Mouse (Mus musculus) MEL (cell line): ENCODE results near the gene Gm10135. TPM values are rescaled to one million over a fixed set of nuclear protein-coding genes. Genes with fewer than 3 reads are reported as not detected.
"Not testable (repeated sequence)": the region's sequence is repeated elsewhere in the genome, so short reads cannot be mapped to it uniquely, and the experiment has no call there.

ENCODE experiments used
- DNase-seq: peaks from one replicate; pipeline ENCODE4 v3.0.0; 2011; ENCODE audit warnings: low read depth, low spot score
- H3K27ac ChIP-seq: 2 replicates; pipeline ENCODE4 v1.5.1; 2012; ENCODE audit warnings: low read depth, mild to moderate bottlenecking, control low read depth, low read length, moderate library complexity; ENCODE audit not compliant: control insufficient read depth
- H3K27me3 ChIP-seq, 2 experiments: fragments of 150-350 bp in 1 of 2; sonication (generic) in 1 of 2; 2 replicates each; pipeline ENCODE4 v1.6.1; 2012; ENCODE audit warnings: low read length in 2 of 2, mild to moderate bottlenecking in 2 of 2, improper control_type of control experiment in 1 of 2, moderate library complexity in 1 of 2; ENCODE audit not compliant: insufficient read depth in 2 of 2, control insufficient read depth in 1 of 2
- H3K36me3 ChIP-seq, 2 experiments: 2 replicates each; pipeline ENCODE4 v1.6.1; 2012 to 2014; ENCODE audit warnings: low read length in 2 of 2, improper control_type of control experiment in 1 of 2, inconsistent platforms in 1 of 2, mild to moderate bottlenecking in 1 of 2; ENCODE audit not compliant: insufficient read depth in 2 of 2, control insufficient read depth in 1 of 2
- H3K4me1 ChIP-seq, 2 experiments: fragments of 150-350 bp in 1 of 2; sonication (generic) in 1 of 2; 2 replicates each; pipeline ENCODE4 v1.6.1; 2012; ENCODE audit warnings: low read length in 2 of 2, improper control_type of control experiment in 1 of 2, mild to moderate bottlenecking in 1 of 2; ENCODE audit not compliant: insufficient read depth in 2 of 2, control insufficient read depth in 1 of 2
- H3K4me3 ChIP-seq, 2 experiments: fragments of 150-350 bp in 1 of 2; sonication (generic) in 1 of 2; 2 replicates each; pipeline ENCODE4 v1.5.1; 2012; ENCODE audit warnings: low read depth in 2 of 2, low read length in 2 of 2, mild to moderate bottlenecking in 2 of 2, moderate library complexity in 2 of 2, control low read depth in 1 of 2, improper control_type of control experiment in 1 of 2; ENCODE audit not compliant: control insufficient read depth in 1 of 2, insufficient read depth in 1 of 2
- H3K79me2 ChIP-seq: 2 replicates; pipeline ENCODE4 v1.6.1; 2012; ENCODE audit warnings: mild to moderate bottlenecking, low read length, moderate library complexity; ENCODE audit not compliant: control insufficient read depth, poor library complexity, insufficient read depth
- H3K9ac ChIP-seq: 2 replicates; pipeline ENCODE4 v1.6.1; 2012; ENCODE audit warnings: low read depth, mild to moderate bottlenecking, control low read depth, low read length, moderate library complexity; ENCODE audit not compliant: control insufficient read depth, poor library complexity, severe bottlenecking
- H3K9me3 ChIP-seq: fragments of 150-350 bp; sonication (generic); replicated peaks from 2 replicates; pipeline ENCODE4 v1.6.1; 2012; ENCODE audit warnings: mild to moderate bottlenecking, low read length, improper control_type of control experiment, moderate library complexity; ENCODE audit not compliant: insufficient read depth
- BHLHE40 ChIP-seq: IDR thresholded peaks from 2 replicates; pipeline ENCODE4 v1.6.1; 2012; ENCODE audit warnings: low read depth, mild to moderate bottlenecking, inconsistent platforms, low read length, improper control_type of control experiment, borderline replicate concordance
- CHD2 ChIP-seq: IDR thresholded peaks from 2 replicates; pipeline ENCODE4 v1.6.1; 2011; ENCODE audit warnings: low read length, improper control_type of control experiment
- E2F4 ChIP-seq: IDR thresholded peaks from 2 replicates; pipeline ENCODE4 v1.6.1; 2011; ENCODE audit warnings: low read depth, low read length, improper control_type of control experiment, borderline replicate concordance
- EP300 ChIP-seq, 2 experiments: IDR thresholded peaks; 2 replicates each; pipeline ENCODE4 v1.6.1; 2011; ENCODE audit warnings: improper control_type of control experiment in 2 of 2, low read length in 2 of 2, low read depth in 1 of 2, mild to moderate bottlenecking in 1 of 2
- ETS1 ChIP-seq: IDR thresholded peaks from 2 replicates; pipeline ENCODE4 v1.6.1; 2012; ENCODE audit warnings: low read depth, mild to moderate bottlenecking, inconsistent platforms, low read length, improper control_type of control experiment, moderate library complexity
- GATA1 ChIP-seq: IDR thresholded peaks from 2 replicates; pipeline ENCODE4 v1.6.1; 2011; ENCODE audit warnings: low read depth, low read length, improper control_type of control experiment
- HCFC1 ChIP-seq: IDR thresholded peaks from 2 replicates; pipeline ENCODE4 v1.6.1; 2012; ENCODE audit warnings: low read depth, mild to moderate bottlenecking, inconsistent platforms, low read length, improper control_type of control experiment, moderate library complexity
- KAT2A ChIP-seq: conservative IDR thresholded peaks from 2 replicates; pipeline ENCODE4 v1.6.1; 2012; ENCODE audit warnings: low read depth, low read length, improper control_type of control experiment, inconsistent platforms
- MAX ChIP-seq: IDR thresholded peaks from 2 replicates; pipeline ENCODE4 v1.6.1; 2011; ENCODE audit warnings: low read length, improper control_type of control experiment
- MAZ ChIP-seq: IDR thresholded peaks from 2 replicates; pipeline ENCODE4 v1.6.1; 2012; ENCODE audit warnings: low read depth, mild to moderate bottlenecking, inconsistent platforms, low read length, improper control_type of control experiment
- MEF2A ChIP-seq: IDR thresholded peaks from 2 replicates; pipeline ENCODE4 v1.6.1; 2014; ENCODE audit warnings: low read depth, mild to moderate bottlenecking, inconsistent platforms, low read length, improper control_type of control experiment; ENCODE audit not compliant: poor library complexity, insufficient replicate concordance, severe bottlenecking; ENCODE audit errors: extremely low read depth
- MXI1 ChIP-seq: IDR thresholded peaks from 2 replicates; pipeline ENCODE4 v1.6.1; 2011; ENCODE audit warnings: mild to moderate bottlenecking, low read depth, low read length, improper control_type of control experiment
- MYB ChIP-seq: IDR thresholded peaks from 2 replicates; pipeline ENCODE4 v1.6.1; 2011; ENCODE audit warnings: mild to moderate bottlenecking, low read depth, low read length, improper control_type of control experiment
- NELFE ChIP-seq: IDR thresholded peaks from 2 replicates; pipeline ENCODE4 v1.6.1; 2011; ENCODE audit warnings: low read depth, low read length, improper control_type of control experiment
- NRF1 ChIP-seq: IDR thresholded peaks from 2 replicates; pipeline ENCODE4 v1.6.1; 2014; ENCODE audit warnings: low read depth, mild to moderate bottlenecking, inconsistent platforms, low read length, improper control_type of control experiment, moderate library complexity; ENCODE audit not compliant: poor library complexity, insufficient read depth, severe bottlenecking
- POLR2AphosphoS2 ChIP-seq: IDR thresholded peaks from 2 replicates; pipeline ENCODE4 v1.6.1; 2011; ENCODE audit warnings: low read length, improper control_type of control experiment
- RAD21 ChIP-seq: IDR thresholded peaks from 2 replicates; pipeline ENCODE4 v1.6.1; 2011; ENCODE audit warnings: mild to moderate bottlenecking, low read depth, low read length, improper control_type of control experiment
- RCOR1 ChIP-seq: IDR thresholded peaks from 2 replicates; pipeline ENCODE4 v1.6.1; 2012; ENCODE audit warnings: low read depth, mild to moderate bottlenecking, inconsistent platforms, low read length, improper control_type of control experiment
- SIN3A ChIP-seq: IDR thresholded peaks from 2 replicates; pipeline ENCODE4 v1.6.1; 2012; ENCODE audit warnings: low read length, improper control_type of control experiment, inconsistent platforms
- SMC3 ChIP-seq: IDR thresholded peaks from 2 replicates; pipeline ENCODE4 v1.6.1; 2011; ENCODE audit warnings: low read depth, low read length, improper control_type of control experiment
- TBP ChIP-seq: IDR thresholded peaks from 2 replicates; pipeline ENCODE4 v1.8.0; 2011; ENCODE audit warnings: low read depth, low read length, improper control_type of control experiment
- TCF12 ChIP-seq: IDR thresholded peaks from 2 replicates; pipeline ENCODE4 v1.6.1; 2014; ENCODE audit warnings: low read depth, mild to moderate bottlenecking, inconsistent platforms, low read length, improper control_type of control experiment, moderate library complexity
- USF1 ChIP-seq: IDR thresholded peaks from 2 replicates; pipeline ENCODE4 v1.6.1; 2014; ENCODE audit warnings: low read depth, mild to moderate bottlenecking, inconsistent platforms, low read length, improper control_type of control experiment, moderate library complexity
- USF2 ChIP-seq, 2 experiments: IDR thresholded peaks; 2 replicates each; pipeline ENCODE4 v1.6.1; 2011 to 2012; ENCODE audit warnings: improper control_type of control experiment in 2 of 2, low read length in 2 of 2, borderline replicate concordance in 1 of 2, inconsistent platforms in 1 of 2, low read depth in 1 of 2, mild to moderate bottlenecking in 1 of 2; ENCODE audit not compliant: insufficient read depth in 1 of 2
- ZC3H11A ChIP-seq: IDR thresholded peaks from 2 replicates; pipeline ENCODE4 v1.6.1; 2012; ENCODE audit warnings: low read depth, mild to moderate bottlenecking, inconsistent platforms, low read length, improper control_type of control experiment
- ZKSCAN1 ChIP-seq: IDR thresholded peaks from 2 replicates; pipeline ENCODE4 v1.6.1; 2012; ENCODE audit warnings: low read depth, mild to moderate bottlenecking, inconsistent platforms, low read length, improper control_type of control experiment, moderate library complexity
- ZNF384 ChIP-seq: IDR thresholded peaks from 2 replicates; pipeline ENCODE4 v1.6.1; 2012; ENCODE audit warnings: low read depth, mild to moderate bottlenecking, inconsistent platforms, low read length, improper control_type of control experiment
- polyA plus RNA-seq, 2 experiments: library from polyadenylated mRNA; stranded (reverse) in 1 of 2; unstranded in 1 of 2; fragments of >175 nt in 1 of 2; fragments of >200 nt in 1 of 2; gene quantifications; 2 replicates each; pipeline versions ENCODE4 v1.2.1 to v1.2.4; 2012; ENCODE audit warnings: low replicate concordance in 2 of 2, low read depth in 1 of 2; ENCODE audit not compliant: insufficient read length in 2 of 2, insufficient read depth in 1 of 2, missing spikeins in 1 of 2
- total RNA-seq: library from RNA; depleted of rRNA; stranded (reverse); fragments of 300-350 nt; gene quantifications from 2 replicates; pipeline ENCODE4 v1.2.3, GENCODE M21; 2012

Gene Gm10135
- total and polyA plus RNA-seq, 3 experiments: 1.5 to 6.0 TPM; not detected in 1

- DNase-seq: no peak
Measured at GRCm38 (mm10) chr5:73006784-73007581, 32.5 kb upstream of the Gm10135 start, which contains the start of gene Slc10a4. Slc10a4 (plus strand) TSS chr5:73006883.

GRCm38 (mm10) chr5:73004046-73004445 is 29.5 kb upstream of the Gm10135 start:
- H3K27ac ChIP-seq: no peak overlapping the region
- H3K36me3 ChIP-seq: no peaks in the 10 kb centered on the region
- no peak for DNase-seq
- no peaks in the 10 kb centered on the region for H3K4me1 ChIP-seq
- H3K9ac ChIP-seq: no peak overlapping the region
- no peak overlapping the region for H3K4me3 ChIP-seq
- no peaks in the 10 kb centered on the region for H3K27me3 ChIP-seq
- no peaks in the 10 kb centered on the region for H3K9me3 ChIP-seq
- no peak for TF ChIP-seq USF2 (IDR thresholded peaks at IDR 0.05; ENCODE audit: borderline replicate concordance in 1 of 2, insufficient read depth in 1 of 2, low read depth in 1 of 2, low read length in 2 of 2)
- TF ChIP-seq ZNF384: no peak
- TF ChIP-seq ZKSCAN1: no peak
- TF ChIP-seq ZC3H11A: no peak
- no peak for TF ChIP-seq MYB
- no peak for TF ChIP-seq BHLHE40
- TF ChIP-seq MAX: no peak
- TF ChIP-seq MEF2A: no peak
- no peak for TF ChIP-seq RAD21
- no peak for TF ChIP-seq KAT2A
- no peak for TF ChIP-seq ETS1
- no peak for TF ChIP-seq NELFE
- TF ChIP-seq SIN3A: no peak
- TF ChIP-seq MXI1: no peak
- no peak for TF ChIP-seq EP300 (IDR thresholded peaks at IDR 0.05; ENCODE audit: low read depth in 1 of 2, low read length in 2 of 2)
- no peak for TF ChIP-seq CHD2
- TF ChIP-seq USF1: no peak
- TF ChIP-seq RCOR1: no peak
- no peak for TF ChIP-seq NRF1
- no peaks in the 10 kb centered on the region for H3K79me2 ChIP-seq

More at GRCm38 (mm10) chr5:73006784-73007581, 32.5 kb upstream of the Gm10135 start, which contains the start of gene Slc10a4:
- TF ChIP-seq EP300 (IDR thresholded peaks at IDR 0.05; ENCODE audit: low read depth in 1 of 2, low read length in 2 of 2): no peak
- TF ChIP-seq ZKSCAN1: no peak
- TF ChIP-seq MAZ: no peak
- no peak for TF ChIP-seq TCF12
- TF ChIP-seq SMC3: no peak
- no peak for TF ChIP-seq MEF2A
- no peak for TF ChIP-seq TBP
- TF ChIP-seq HCFC1: no peak
- TF ChIP-seq GATA1: no peak
- no peak for TF ChIP-seq POLR2AphosphoS2
- no peak for TF ChIP-seq BHLHE40
- no peak for TF ChIP-seq E2F4
- Histone ChIP-seq H3K27ac (no peak within 1 kb of the TSS), H3K4me1 (no peaks in the 10 kb centered on the region), H3K79me2 (no peaks in the 10 kb centered on the region), H3K36me3 (no peaks in the 10 kb centered on the region), H3K27me3 (no peaks in the 10 kb centered on the region), H3K9ac (no peak within 1 kb of the TSS), H3K4me3 (no peak within 1 kb of the TSS), H3K9me3 (no peaks in the 10 kb centered on the region)

DNA sequence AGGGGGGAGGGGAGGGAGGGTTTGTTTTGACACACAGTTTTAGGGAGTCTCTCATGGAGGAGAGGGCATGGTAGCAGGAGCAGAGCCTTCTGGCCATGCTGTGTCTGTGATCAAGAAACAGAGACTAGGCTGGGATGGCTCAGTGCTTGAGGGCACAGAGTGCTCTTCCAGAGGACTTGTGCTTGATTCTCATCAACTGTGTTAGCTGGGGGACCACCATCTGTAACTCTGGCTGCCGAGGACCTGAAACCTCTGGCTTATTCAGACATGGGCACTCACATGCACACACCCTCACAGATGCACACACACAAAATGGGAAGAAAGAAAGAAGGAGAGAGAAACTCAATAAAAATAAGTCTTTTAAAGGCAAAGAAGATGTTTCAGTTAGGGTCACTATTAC is 24.0 kb upstream of the Gm10135 start:
- H3K36me3 ChIP-seq, H3K79me2 ChIP-seq, H3K27me3 ChIP-seq, H3K9ac ChIP-seq, DNase-seq, H3K9me3 ChIP-seq, H3K4me3 ChIP-seq, H3K4me1 ChIP-seq, H3K27ac ChIP-seq: not testable (repeated sequence)
